In genomic region chr17:32321390-32321734, GRCm38 (mm10) we compare ENCODE assay signal across 8 mouse cellular contexts. TPM values are rescaled to one million over a fixed set of nuclear protein-coding genes. Genes with fewer than 3 reads are reported as not detected.
A peak's percentile ranks its signal among the peaks of the same experiment; 100 is the strongest.
DNase-seq lines count a peak whose midpoint lies in the region; ATAC-seq and TF ChIP-seq lines count a peak whose summit lies in the region.

No protein-coding gene starts in this region.

- peaks cover 53% of the 10 kb centered on the region for H3K36me3 ChIP-seq in lung, embryonic 14.5 days (ENCODE audit: insufficient read depth)
- peaks cover 52% of the 10 kb centered on the region for H3K36me3 ChIP-seq in embryonic facial prominence, embryonic 14.5 days (ENCODE audit: control insufficient read depth, insufficient read depth, low read length)
- peaks cover 46% of the 10 kb centered on the region for H3K36me3 ChIP-seq in limb, embryonic 12.5 days

- no peaks in the 10 kb centered on the region for H3K27me3 ChIP-seq in lung, embryonic 14.5 days (ENCODE audit: insufficient read depth, low read length)
- no peaks in the 10 kb centered on the region for H3K27me3 ChIP-seq in embryonic facial prominence, embryonic 14.5 days (replicated peaks; ENCODE audit: control insufficient read depth, insufficient read depth, low read length)
- no peaks in the 10 kb centered on the region for H3K27me3 ChIP-seq in limb, embryonic 12.5 days

- no peak for DNase-seq in lung, embryonic 14.5 days
- DNase-seq in lung, postnatal 10 days, result no peak
- no peak for DNase-seq in embryonic facial prominence, embryonic 14.5 days (ENCODE audit: low spot score)
- no peak for DNase-seq in layer of hippocampus, postnatal 14 days (ENCODE audit: low spot score in 2 of 2)
- no peak for DNase-seq in spleen, postnatal 36 days (ENCODE audit: low spot score in 2 of 2)
- no peak for DNase-seq in adrenal gland, postnatal 14 days

- ATAC-seq in lung, embryonic 14.5 days (ENCODE audit: insufficient read depth), result peak; percentile 76
- peak; percentile 70 for ATAC-seq in embryonic facial prominence, embryonic 14.5 days (ENCODE audit: low read depth)
- ATAC-seq in limb, embryonic 12.5 days (ENCODE audit: insufficient number of reproducible peaks, insufficient read depth, low FRiP score, low TSS enrichment, low read depth), result peak; percentile 72

- H3K4me1 ChIP-seq in lung, embryonic 14.5 days (ENCODE audit: insufficient read depth), result peaks cover 3% of the 10 kb centered on the region
- H3K4me1 ChIP-seq in embryonic facial prominence, embryonic 14.5 days (ENCODE audit: control insufficient read depth, insufficient read depth, low read length), result peaks cover 10% of the 10 kb centered on the region
- H3K4me1 ChIP-seq in limb, embryonic 12.5 days (replicated peaks), result peaks cover 21% of the 10 kb centered on the region
- H3K4me1 ChIP-seq in olfactory bulb, adult 2 months (ENCODE audit: control insufficient read depth, insufficient read depth, low read length), result no peaks in the 10 kb centered on the region

- TF ChIP-seq POLR2A in olfactory bulb, adult 2 months (IDR thresholded peaks at IDR 0.05; ENCODE audit: insufficient read depth, low read depth, low read length), result peak; percentile 61; the same call in 1 of the 2 replicates

- peak overlapping the region; percentile 97 for H3K27ac ChIP-seq in lung, embryonic 14.5 days (ENCODE audit: low read depth)
- peak overlapping the region; percentile 83 for H3K27ac ChIP-seq in embryonic facial prominence, embryonic 14.5 days (replicated peaks; ENCODE audit: low read depth, low read length)
- H3K27ac ChIP-seq in limb, embryonic 12.5 days, result peak overlapping the region; percentile 92
- H3K27ac ChIP-seq in olfactory bulb, adult 2 months (ENCODE audit: insufficient read depth, low read depth, low read length), result peak overlapping the region; percentile 80

- H3K9me3 ChIP-seq in lung, embryonic 14.5 days (ENCODE audit: low read depth, low read length), result no peaks in the 10 kb centered on the region
- H3K9me3 ChIP-seq in embryonic facial prominence, embryonic 14.5 days (ENCODE audit: control insufficient read depth, low read length), result no peaks in the 10 kb centered on the region
- no peaks in the 10 kb centered on the region for H3K9me3 ChIP-seq in limb, embryonic 12.5 days

- WGBS in lung, embryonic 14.5 days, result under 1% methylated on average over 23 of the region's 23 CpGs
- 0% methylated on average over 11 of the region's 23 CpGs for WGBS in embryonic facial prominence, embryonic 14.5 days
- 0% methylated on average over 23 of the region's 23 CpGs for WGBS in limb, embryonic 12.5 days
- WGBS in olfactory bulb, adult 2 months, result under 1% methylated on average over 23 of the region's 23 CpGs

- H3K4me3 ChIP-seq in lung, embryonic 14.5 days (ENCODE audit: low read depth, low read length), result peak overlapping the region; percentile 96
- H3K4me3 ChIP-seq in embryonic facial prominence, embryonic 14.5 days (ENCODE audit: low read depth, low read length), result peak overlapping the region; percentile 91
- peak overlapping the region; percentile 83 for H3K4me3 ChIP-seq in limb, embryonic 12.5 days (replicated peaks)
- peak overlapping the region; percentile 70 for H3K4me3 ChIP-seq in olfactory bulb, adult 2 months (ENCODE audit: insufficient read depth, low read depth, low read length)

- H3K9ac ChIP-seq in lung, embryonic 14.5 days, result peak overlapping the region; percentile 74
- H3K9ac ChIP-seq in embryonic facial prominence, embryonic 14.5 days (ENCODE audit: low read depth, low read length), result peak overlapping the region; percentile 90
- peak overlapping the region; percentile 69 for H3K9ac ChIP-seq in limb, embryonic 12.5 days (replicated peaks)

- peak; percentile 50; the same call in 1 of the 2 replicates for TF ChIP-seq CTCF in lung, embryonic 14.5 days (IDR thresholded peaks at IDR 0.05; ENCODE audit: low read depth)
- TF ChIP-seq CTCF in olfactory bulb, adult 2 months (IDR thresholded peaks at IDR 0.05; ENCODE audit: insufficient read depth, low read depth, low read length), result peak; percentile 25; the same call in 1 of the 2 replicates

- H3K4me2 ChIP-seq in lung, embryonic 14.5 days, result peak overlapping the region; percentile 95
- H3K4me2 ChIP-seq in embryonic facial prominence, embryonic 14.5 days (ENCODE audit: low read depth, low read length), result peak overlapping the region; percentile 81
- peak overlapping the region; percentile 75 for H3K4me2 ChIP-seq in limb, embryonic 12.5 days

RNA-seq across cellular contexts. Expression of gene Akap8, which starts 0.3 kb away (rescaled TPM):
- polyA plus RNA-seq in lung, embryonic 14.5 days (2014; fragmentation: Nextera tagmentation; extraction: Ambion mirVana), result 45.4 and 54.3 TPM in 2 replicates
- 33.0 and 37.9 TPM in 2 replicates for polyA plus RNA-seq in embryonic facial prominence, embryonic 14.5 days (2014; fragmentation: Nextera tagmentation; extraction: Ambion mirVana)
- 151 and 153 TPM in 2 replicates for polyA plus RNA-seq in limb, embryonic 12.5 days (2016; fragmentation: Nextera tagmentation; extraction: Ambion mirVana)
- polyA plus RNA-seq in olfactory bulb, adult 2 months (2012; ENCODE audit: insufficient read depth, insufficient read length, low replicate concordance, missing spikeins), result 141 TPM in 1 of 2 replicates, not detected in the other
- total RNA-seq in layer of hippocampus, postnatal 14 days (2021), result 10 to 100 TPM; 83.8 to 86.1 TPM
- total RNA-seq in adrenal gland, postnatal 14 days (2021), result 78.9 and 96.2 TPM in 2 replicates

RNA-seq across cellular contexts. Expression of gene Akap8l, which starts 29.0 kb away (rescaled TPM):
- polyA plus RNA-seq in lung, embryonic 14.5 days (2014; fragmentation: Nextera tagmentation; extraction: Ambion mirVana), result 68.7 and 82.0 TPM in 2 replicates
- polyA plus RNA-seq in embryonic facial prominence, embryonic 14.5 days (2014; fragmentation: Nextera tagmentation; extraction: Ambion mirVana), result 59.4 and 59.8 TPM in 2 replicates
- polyA plus RNA-seq in limb, embryonic 12.5 days (2016; fragmentation: Nextera tagmentation; extraction: Ambion mirVana), result 112 and 120 TPM in 2 replicates
- polyA plus RNA-seq in olfactory bulb, adult 2 months (2012; ENCODE audit: insufficient read depth, insufficient read length, low replicate concordance, missing spikeins), result not detected in 2 replicates
- 100 to 1,000 TPM; 134 to 157 TPM for total RNA-seq in layer of hippocampus, postnatal 14 days (2021)
- 85.5 and 95.0 TPM in 2 replicates for total RNA-seq in adrenal gland, postnatal 14 days (2021)

RNA-seq across cellular contexts. Expression of gene Brd4, which starts 36.8 kb away (rescaled TPM):
- polyA plus RNA-seq in lung, embryonic 14.5 days (2014; fragmentation: Nextera tagmentation; extraction: Ambion mirVana), result 111 and 114 TPM in 2 replicates
- polyA plus RNA-seq in embryonic facial prominence, embryonic 14.5 days (2014; fragmentation: Nextera tagmentation; extraction: Ambion mirVana), result 87.5 and 89.8 TPM in 2 replicates
- 98.2 and 119 TPM in 2 replicates for polyA plus RNA-seq in limb, embryonic 12.5 days (2016; fragmentation: Nextera tagmentation; extraction: Ambion mirVana)
- not detected in 2 replicates for polyA plus RNA-seq in olfactory bulb, adult 2 months (2012; ENCODE audit: insufficient read depth, insufficient read length, low replicate concordance, missing spikeins)
- total RNA-seq in layer of hippocampus, postnatal 14 days (2021), result 100 to 1,000 TPM; 118 to 125 TPM
- total RNA-seq in adrenal gland, postnatal 14 days (2021), result 110 and 118 TPM in 2 replicates

Comparison
In these comparisons a context has a peak if more than half of its experiments do, and no peak if none do; other contexts are left out.
1. RNA of gene Akap8l, which starts 29.0 kb away (polyA plus RNA-seq): 112 to 120 TPM in limb, embryonic 12.5 days, 68.7 to 82.0 TPM in lung, embryonic 14.5 days and 59.4 to 59.8 TPM in embryonic facial prominence, embryonic 14.5 days; not detected in olfactory bulb, adult 2 months; every median in the first group is over 10 times any median in the second.
2. Peak in every context shown above with its lines, with median percentiles within 50 percentile points of each other: ATAC-seq, H3K27ac ChIP-seq, H3K4me2 ChIP-seq, H3K4me3 ChIP-seq and H3K9ac ChIP-seq.